Mouse (Mus musculus): ENCODE measurements around the gene Hba-a2.
"Not testable (repeated sequence)": the region's sequence is repeated elsewhere in the genome, so short reads cannot be mapped to it uniquely, and the experiment has no call there.

- TF ChIP-seq POLR2A (IDR thresholded peaks at IDR 0.05; ENCODE audit: low read depth, low read length), result not testable (repeated sequence)
- 0 out of 2 replicates have a peak, but pooled peaks have one; percentile 18 for TF ChIP-seq CTCF (IDR thresholded peaks at IDR 0.05; ENCODE audit: borderline replicate concordance, insufficient read depth, low read length)
These were observed 3.6 kb downstream of the Hba-a2 start, which contains the start of gene Hbq1a for GRCm38 (mm10) chr11:32299865-32300264.
